Mouse (Mus musculus) bone marrow macrophage, adult 2 months (primary cell): ENCODE results near the gene Atl2.

Experiments
- CTCF ChIP-seq: IDR thresholded peaks from 2 replicates; pipeline ENCODE4 v1.5.1; 2012; ENCODE audit warnings: low read depth, mild to moderate bottlenecking, low read length, moderate library complexity
- POLR2A ChIP-seq: IDR thresholded peaks from 2 replicates; pipeline ENCODE4 v1.6.1; 2012; ENCODE audit warnings: mild to moderate bottlenecking, low read depth, low read length, borderline replicate concordance

GRCm38 (mm10) chr17:79920355-79920754 lies 24.4 kb upstream of the Atl2 start:
- no peak for TF ChIP-seq CTCF
- no peak for TF ChIP-seq POLR2A
